13 mouse cellular contexts compared by ENCODE assay signal in the genomic region with DNA sequence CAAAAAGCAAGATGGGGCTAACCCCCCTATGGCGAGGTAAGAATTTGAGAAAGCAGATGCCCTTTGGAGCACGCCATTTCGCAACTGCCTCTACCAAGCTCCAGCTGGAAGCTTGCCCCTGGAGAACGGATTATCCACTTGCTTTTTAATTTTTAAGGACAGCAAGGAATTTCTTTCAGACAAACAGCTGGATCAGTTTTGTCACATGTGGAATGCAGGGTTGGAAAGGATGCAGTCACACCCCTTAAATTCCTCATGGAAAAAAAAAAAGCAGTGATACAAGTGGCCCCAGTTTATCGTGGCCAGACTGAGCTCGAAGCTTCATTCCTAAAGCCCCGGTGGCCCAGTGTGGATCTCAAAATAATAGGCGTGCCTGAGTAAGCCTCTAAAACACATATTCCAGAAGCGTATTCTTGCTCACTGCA. TPM values are rescaled to one million over a fixed set of nuclear protein-coding genes. Genes with fewer than 3 reads are reported as not detected.
A peak's percentile ranks its signal among the peaks of the same experiment; 100 is the strongest.
DNase-seq lines count a peak whose midpoint lies in the region; ATAC-seq and TF ChIP-seq lines count a peak whose summit lies in the region.
"Had no signal": no experiment of that assay in that cellular context is flagged by ENCODE, and none has a peak within 500 bp of the region (broad histone marks: within the 10 kb centered on the region; RNA-seq: fewer than 3 reads in every experiment).

No protein-coding gene starts in this region.

- no peaks in the 10 kb centered on the region for H3K27me3 ChIP-seq in hindbrain, embryonic 11.5 days (ENCODE audit: control insufficient read depth, insufficient read depth, low read length)
- H3K27me3 ChIP-seq in midbrain, embryonic 16.5 days (ENCODE audit: control insufficient read depth, insufficient read depth, low read depth, low read length): no peaks in the 10 kb centered on the region

- H3K4me3 ChIP-seq in lung, adult 2 months (replicated peaks; ENCODE audit: extremely low read depth, low read depth, low read length): no peak overlapping the region
- H3K4me3 ChIP-seq in gastrocnemius, adult 2 months: peak overlapping the region; percentile 68
- H3K4me3 ChIP-seq in hindbrain, embryonic 11.5 days (ENCODE audit: low read depth, low read length): no peak overlapping the region
- H3K4me3 ChIP-seq in midbrain, embryonic 16.5 days (ENCODE audit: low read depth, low read length): no peak overlapping the region
- H3K4me3 ChIP-seq: midbrain, embryonic 10.5 days had no signal

- no peaks in the 10 kb centered on the region for H3K36me3 ChIP-seq in hindbrain, embryonic 11.5 days (ENCODE audit: control insufficient read depth, insufficient read depth, low read length)
- no peaks in the 10 kb centered on the region for H3K36me3 ChIP-seq in midbrain, embryonic 16.5 days (ENCODE audit: control insufficient read depth, insufficient read depth, low read length)
- H3K36me3 ChIP-seq: midbrain, embryonic 10.5 days had no signal

- intact Hi-C loops in gastrocnemius, adult 2 months (cut with DNase I): no loop called here
- intact Hi-C loops in heart, postnatal 36 days (cut with DNase I): no loop called here

- no peaks in the 10 kb centered on the region for H3K9me3 ChIP-seq in hindbrain, embryonic 11.5 days (ENCODE audit: control insufficient read depth, low read length)
- no peaks in the 10 kb centered on the region for H3K9me3 ChIP-seq in midbrain, embryonic 16.5 days (replicated peaks; ENCODE audit: control insufficient read depth, low read length, poor library complexity, severe bottlenecking)
- H3K9me3 ChIP-seq: midbrain, embryonic 10.5 days had no signal

- H3K27ac ChIP-seq in gastrocnemius, adult 2 months: peak overlapping the region; percentile 66
- H3K27ac ChIP-seq in hindbrain, embryonic 11.5 days (ENCODE audit: low read depth, low read length): no peak overlapping the region
- no peak overlapping the region for H3K27ac ChIP-seq in midbrain, embryonic 16.5 days (ENCODE audit: low read length)
- H3K27ac ChIP-seq: hindbrain, postnatal 0 days; midbrain, embryonic 10.5 days had no signal

- DNase-seq in lung, adult 18-20 months: peak; percentile 47 to 48
- DNase-seq in lung, adult 2 months: no peak
- DNase-seq in gastrocnemius, adult 2 months: peak; percentile 81
- peak; percentile 57 to 62 for DNase-seq in heart, postnatal 36 days
- DNase-seq in lung, postnatal 36 days: peak; percentile 71
- DNase-seq in spleen, adult 12 weeks (ENCODE audit: low spot score): no peak
- DNase-seq in hindbrain, embryonic 11.5 days (ENCODE audit: low spot score): no peak
- DNase-seq: cerebellum, adult 9-11 months; retina, postnatal 1 day had no signal

- no peak overlapping the region for H3K9ac ChIP-seq in hindbrain, embryonic 11.5 days (ENCODE audit: low read depth, low read length)
- H3K9ac ChIP-seq in midbrain, embryonic 16.5 days (ENCODE audit: low read depth, low read length): no peak overlapping the region

- H3K4me1 ChIP-seq in lung, adult 2 months (ENCODE audit: control insufficient read depth, insufficient read depth, low read length): no peaks in the 10 kb centered on the region
- no peaks in the 10 kb centered on the region for H3K4me1 ChIP-seq in hindbrain, embryonic 11.5 days (replicated peaks; ENCODE audit: control insufficient read depth, insufficient read depth, low read length)
- no peaks in the 10 kb centered on the region for H3K4me1 ChIP-seq in midbrain, embryonic 16.5 days (ENCODE audit: control insufficient read depth, insufficient read depth, low read length)
- H3K4me1 ChIP-seq: midbrain, embryonic 10.5 days had no signal

- TF ChIP-seq POLR2A in lung, adult 2 months (IDR thresholded peaks at IDR 0.05; ENCODE audit: borderline replicate concordance, extremely low read depth, low read depth, low read length): no peak

- ATAC-seq in hindbrain, embryonic 11.5 days (ENCODE audit: low FRiP score): no peak
- ATAC-seq in midbrain, embryonic 16.5 days: no peak
- ATAC-seq: hindbrain, postnatal 0 days had no signal

- no peak overlapping the region for H3K4me2 ChIP-seq in hindbrain, embryonic 11.5 days (replicated peaks; ENCODE audit: low read depth, low read length)
- no peak overlapping the region for H3K4me2 ChIP-seq in midbrain, embryonic 16.5 days (ENCODE audit: low read length)
- H3K4me2 ChIP-seq: liver, embryonic 11.5 days had no signal

- 68% methylated on average over 9 of the region's 9 CpGs for WGBS in lung, adult 2 months
- 79% methylated on average over 9 of the region's 9 CpGs for WGBS in hindbrain, embryonic 11.5 days
- WGBS in midbrain, embryonic 16.5 days: 85% methylated on average over 9 of the region's 9 CpGs

- no peak for TF ChIP-seq CTCF in lung, adult 2 months (IDR thresholded peaks at IDR 0.05; ENCODE audit: insufficient read depth, low read length)
- TF ChIP-seq CTCF in gastrocnemius, adult 2 months (IDR thresholded peaks at IDR 0.05): no peak

RNA-seq across cellular contexts. Expression of a gene that starts 13.1 kb away (rescaled TPM):
- polyA plus RNA-seq in lung, adult 2 months (2012; rRNA removed): 16.5 and 17.8 TPM in 2 replicates
- 1 to 10 TPM; 4.7 to 5.2 TPM for total RNA-seq in gastrocnemius, adult 2 months (2021)
- 1 to 10 TPM; 3.3 to 3.4 TPM for total RNA-seq in heart, postnatal 36 days (2021)
- 3.9 and 4.3 TPM in 2 replicates for polyA plus RNA-seq in hindbrain, embryonic 11.5 days (2014; fragmentation: Nextera tagmentation; extraction: Ambion mirVana)
- polyA plus RNA-seq in midbrain, embryonic 16.5 days (2015; fragmentation: Nextera tagmentation; extraction: Ambion mirVana): 0.72 and 1.2 TPM in 2 replicates

Comparison
In these comparisons a context has a peak if more than half of its experiments do, and no peak if none do; other contexts are left out.
1. DNase-seq: peak in lung, adult 18-20 months (2 of 2), gastrocnemius, adult 2 months (single experiment), heart, postnatal 36 days (2 of 2) and lung, postnatal 36 days (single experiment); none in lung, adult 2 months (single experiment), spleen, adult 12 weeks (single experiment) and hindbrain, embryonic 11.5 days (single experiment).